Mouse (Mus musculus): ENCODE results near the gene Rsc1a1.

Gene Rsc1a1

GRCm38 (mm10) chr4:141685499-141685898, at the start of gene Rsc1a1:
Gene Rsc1a1 (minus strand): TSS chr4:141685599.
- DNase-seq (ENCODE audit: low spot score), result no peak

GRCm38 (mm10) chr4:141735206-141735560, 49.8 kb upstream of the Rsc1a1 start:
- DNase-seq (ENCODE audit: low spot score), result no peak

- peak; percentile 91 for DNase-seq (ENCODE audit: low spot score)
These were observed 49.2 kb upstream of the Rsc1a1 start for GRCm38 (mm10) chr4:141734446-141735205.

- no peak for DNase-seq (ENCODE audit: low spot score)
These were observed 46.4 kb upstream of the Rsc1a1 start for GRCm38 (mm10) chr4:141731766-141732165.

- no peak for DNase-seq (ENCODE audit: low spot score)
These were observed 45.0 kb upstream of the Rsc1a1 start for GRCm38 (mm10) chr4:141730401-141730800.

GRCm38 (mm10) chr4:141729266-141729665, 43.9 kb upstream of the Rsc1a1 start:
- DNase-seq (ENCODE audit: low spot score), result no peak

- DNase-seq (ENCODE audit: low spot score), result no peak
These were observed 40.3 kb upstream of the Rsc1a1 start for GRCm38 (mm10) chr4:141725738-141726137.

- DNase-seq (ENCODE audit: low spot score), result no peak
These were observed 39.9 kb upstream of the Rsc1a1 start for GRCm38 (mm10) chr4:141725277-141725676.

GRCm38 (mm10) chr4:141724594-141724993, 39.2 kb upstream of the Rsc1a1 start:
- no peak for DNase-seq (ENCODE audit: low spot score)

- no peak for DNase-seq (ENCODE audit: low spot score)
These were observed 38.3 kb upstream of the Rsc1a1 start for GRCm38 (mm10) chr4:141723673-141724068.

GRCm38 (mm10) chr4:141722731-141723672, 37.6 kb upstream of the Rsc1a1 start, which contains the start of gene Ddi2:
Gene Ddi2 (minus strand): TSS chr4:141723419.
- peak; percentile 92 for DNase-seq (ENCODE audit: low spot score)

- DNase-seq (ENCODE audit: low spot score), result no peak
These were observed 36.6 kb upstream of the Rsc1a1 start for GRCm38 (mm10) chr4:141721961-141722360.

GRCm38 (mm10) chr4:141720761-141721523, 35.5 kb upstream of the Rsc1a1 start:
- DNase-seq (ENCODE audit: low spot score), result peak; percentile 24

- DNase-seq (ENCODE audit: low spot score), result no peak
These were observed 33.9 kb upstream of the Rsc1a1 start for GRCm38 (mm10) chr4:141719304-141719703.

GRCm38 (mm10) chr4:141717633-141718032, 32.2 kb upstream of the Rsc1a1 start:
- no peak for DNase-seq (ENCODE audit: low spot score)

- DNase-seq (ENCODE audit: low spot score), result no peak
These were observed 29.6 kb upstream of the Rsc1a1 start for GRCm38 (mm10) chr4:141715027-141715426.

GRCm38 (mm10) chr4:141713598-141714142, 28.3 kb upstream of the Rsc1a1 start:
- no peak for DNase-seq (ENCODE audit: low spot score)

- no peak for DNase-seq (ENCODE audit: low spot score)
These were observed 25.9 kb upstream of the Rsc1a1 start for GRCm38 (mm10) chr4:141711250-141711649.

GRCm38 (mm10) chr4:141708971-141709370, 23.6 kb upstream of the Rsc1a1 start:
- DNase-seq (ENCODE audit: low spot score), result no peak

- DNase-seq (ENCODE audit: low spot score), result no peak
These were observed 22.6 kb upstream of the Rsc1a1 start for GRCm38 (mm10) chr4:141708005-141708404.

- no peak for DNase-seq (ENCODE audit: low spot score)
These were observed 19.9 kb upstream of the Rsc1a1 start for GRCm38 (mm10) chr4:141705331-141705730.

GRCm38 (mm10) chr4:141704625-141705024, 19.2 kb upstream of the Rsc1a1 start:
- DNase-seq (ENCODE audit: low spot score), result no peak

Measured in T-cell, adult 2 months (primary cell).